Mouse (Mus musculus): ENCODE results near the gene Ptgir.

DNA sequence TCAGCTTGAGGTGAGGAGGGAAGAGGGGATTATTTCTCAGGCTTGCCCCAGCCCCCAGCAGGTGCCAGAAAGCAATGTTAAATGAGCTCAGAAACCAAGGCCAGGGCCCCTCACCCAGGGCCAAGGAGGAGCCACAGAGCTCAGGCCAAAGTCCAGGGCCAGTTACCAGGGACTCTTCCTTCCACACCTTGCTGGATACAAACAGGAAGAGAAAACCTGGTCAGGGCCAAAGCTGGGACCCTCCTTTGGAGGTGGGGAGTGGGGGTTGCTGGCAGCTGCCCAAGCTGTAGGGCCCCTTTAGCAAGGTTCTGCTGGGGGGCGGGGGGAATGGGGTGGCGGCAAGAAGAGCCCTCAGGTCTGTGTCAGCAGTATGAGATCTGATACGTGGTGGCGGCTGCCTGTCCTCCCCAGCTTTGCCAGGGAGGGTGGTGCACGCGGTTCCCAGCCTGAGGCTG, 15.6 kb downstream of the Ptgir start:
- no peak for TF ChIP-seq CTCF (IDR thresholded peaks at IDR 0.05; ENCODE audit: control insufficient read depth, insufficient read depth, low read length)
- TF ChIP-seq POLR2A (IDR thresholded peaks at IDR 0.05; ENCODE audit: borderline replicate concordance, control insufficient read depth, low read depth, low read length) = no peak

All from bone marrow, adult 2 months (tissue).